In genomic region chr1:47263611-47264010, GRCm38 (mm10) we compare ENCODE assay signal across 13 mouse cellular contexts.
"Had no signal": no experiment of that assay in that cellular context is flagged by ENCODE, and none has a peak within 500 bp of the region (broad histone marks: within the 10 kb centered on the region; RNA-seq: fewer than 3 reads in every experiment).

No protein-coding gene starts in this region.

- H3K9me3 ChIP-seq: limb, embryonic 15.5 days; liver, embryonic 12.5 days; midbrain, embryonic 15.5 days; neural tube, embryonic 13.5 days had no signal

- H3K4me2 ChIP-seq: limb, embryonic 15.5 days; liver, embryonic 12.5 days; lung, embryonic 14.5 days; midbrain, embryonic 11.5 days; midbrain, embryonic 15.5 days; neural tube, embryonic 13.5 days had no signal

- H3K36me3 ChIP-seq: limb, embryonic 15.5 days; liver, embryonic 12.5 days; midbrain, embryonic 15.5 days; neural tube, embryonic 13.5 days had no signal

- H3K4me1 ChIP-seq: limb, embryonic 15.5 days; liver, embryonic 12.5 days; midbrain, embryonic 15.5 days; neural tube, embryonic 13.5 days had no signal

- DNase-seq: kidney, postnatal 14 days; lung, embryonic 14.5 days; lung, postnatal 10 days; lung, postnatal 4 days; right cerebral cortex, adult 18-20 months; right cerebral cortex, postnatal 25 days; thymus, postnatal 36 days had no signal

- H3K27ac ChIP-seq: left cerebral cortex, adult 2 months; limb, embryonic 15.5 days; liver, embryonic 12.5 days; midbrain, embryonic 15.5 days; neural tube, embryonic 13.5 days had no signal

- H3K27me3 ChIP-seq: limb, embryonic 15.5 days; liver, embryonic 12.5 days; midbrain, embryonic 15.5 days; neural tube, embryonic 13.5 days had no signal

- H3K4me3 ChIP-seq: left cerebral cortex, adult 2 months; limb, embryonic 15.5 days; liver, embryonic 12.5 days; midbrain, embryonic 15.5 days; neural tube, embryonic 13.5 days had no signal

- H3K9ac ChIP-seq: limb, embryonic 15.5 days; liver, embryonic 12.5 days; lung, embryonic 14.5 days; midbrain, embryonic 15.5 days; neural tube, embryonic 13.5 days had no signal

- ATAC-seq: liver, embryonic 12.5 days; midbrain, embryonic 15.5 days had no signal
